9 mouse cellular contexts compared by ENCODE assay signal in genomic region chr6:99684899-99685298, GRCm38 (mm10). TPM values are rescaled to one million over a fixed set of nuclear protein-coding genes. Genes with fewer than 3 reads are reported as not detected.
DNase-seq lines count a peak whose midpoint lies in the region; ATAC-seq lines count a peak whose summit lies in the region.
"Had no signal": no experiment of that assay in that cellular context is flagged by ENCODE, and none has a peak within 500 bp of the region (broad histone marks: within the 10 kb centered on the region; RNA-seq: fewer than 3 reads in every experiment).

No protein-coding gene starts in this region.

- H3K4me3 ChIP-seq in hindbrain, embryonic 11.5 days (ENCODE audit: low read depth, low read length), result no peak overlapping the region
- no peak overlapping the region for H3K4me3 ChIP-seq in hindbrain, embryonic 10.5 days

- no peaks in the 10 kb centered on the region for H3K4me1 ChIP-seq in hindbrain, embryonic 11.5 days (replicated peaks; ENCODE audit: control insufficient read depth, insufficient read depth, low read length)
- H3K4me1 ChIP-seq in hindbrain, embryonic 10.5 days (replicated peaks), result no peaks in the 10 kb centered on the region

- 54% methylated on average over 5 of the region's 5 CpGs for WGBS in hindbrain, embryonic 11.5 days
- WGBS in hindbrain, embryonic 10.5 days, result 55% methylated on average over 5 of the region's 5 CpGs

- no peak for ATAC-seq in hindbrain, embryonic 11.5 days (ENCODE audit: low FRiP score)
- ATAC-seq in activated CD4-positive, CD25-positive, alpha-beta regulatory T cell, adult 4 months, result peak; percentile 99
- peak; percentile 88 for ATAC-seq in megakaryocyte, adult 5-6 weeks (ENCODE audit: poor library complexity, severe bottlenecking)
- ATAC-seq: forebrain, embryonic 14.5 days had no signal

- no peaks in the 10 kb centered on the region for H3K36me3 ChIP-seq in hindbrain, embryonic 11.5 days (ENCODE audit: control insufficient read depth, insufficient read depth, low read length)
- no peaks in the 10 kb centered on the region for H3K36me3 ChIP-seq in hindbrain, embryonic 10.5 days

- H3K9ac ChIP-seq in hindbrain, embryonic 11.5 days (ENCODE audit: low read depth, low read length), result no peak overlapping the region

- intact Hi-C loops in left cerebral cortex, postnatal 4 days (cut with DNase I), result no loop called here

- H3K9me3 ChIP-seq in hindbrain, embryonic 11.5 days (ENCODE audit: control insufficient read depth, low read length), result no peaks in the 10 kb centered on the region
- H3K9me3 ChIP-seq in hindbrain, embryonic 10.5 days, result no peaks in the 10 kb centered on the region

- no peaks in the 10 kb centered on the region for H3K27me3 ChIP-seq in hindbrain, embryonic 11.5 days (ENCODE audit: control insufficient read depth, insufficient read depth, low read length)
- H3K27me3 ChIP-seq in hindbrain, embryonic 10.5 days (ENCODE audit: insufficient read depth, poor library complexity, severe bottlenecking), result peaks cover 12% of the 10 kb centered on the region

- peak; percentile 52 for DNase-seq in hindbrain, embryonic 11.5 days (ENCODE audit: low spot score)
- no peak for DNase-seq in hindbrain, embryonic 10.5 days (ENCODE audit: low spot score)
- peak; percentile 35 to 42 for DNase-seq in B cell, adult 2 months
- no peak for DNase-seq in urinary bladder, postnatal 4 days (ENCODE audit: low spot score in 2 of 2)
- no peak for DNase-seq in adrenal gland, postnatal 36 days
- no peak for DNase-seq in left cerebral cortex, postnatal 4 days

- H3K27ac ChIP-seq in hindbrain, embryonic 11.5 days (ENCODE audit: low read depth, low read length), result no peak overlapping the region
- H3K27ac ChIP-seq in hindbrain, embryonic 10.5 days, result no peak overlapping the region

- no peak overlapping the region for H3K4me2 ChIP-seq in hindbrain, embryonic 11.5 days (replicated peaks; ENCODE audit: low read depth, low read length)

RNA-seq across cellular contexts. Expression of gene Gpr27, which starts 7.6 kb away (rescaled TPM):
- polyA plus RNA-seq in hindbrain, embryonic 11.5 days (2014; fragmentation: Nextera tagmentation; extraction: Ambion mirVana), result 2.5 and 3.7 TPM in 2 replicates
- polyA plus RNA-seq in hindbrain, embryonic 10.5 days (2016; fragmentation: Nextera tagmentation; extraction: Ambion mirVana), result 0.98 and 2.1 TPM in 2 replicates
- polyA plus RNA-seq in activated CD4-positive, CD25-positive, alpha-beta regulatory T cell, adult 4 months (2017; shearing (Covaris generic)), result not detected
- total RNA-seq in megakaryocyte, adult 5-6 weeks (2015), result 4.1 and 5.1 TPM in 2 replicates
- total RNA-seq in megakaryocyte, adult 5-6 weeks (2017), result 4.2 and 4.7 TPM in 2 replicates
- total RNA-seq in adrenal gland, postnatal 36 days (2021), result 1 to 10 TPM; 2.3 to 3.6 TPM
- 100 to 1,000 TPM; 101 to 104 TPM for total RNA-seq in left cerebral cortex, postnatal 4 days (2021)

RNA-seq across cellular contexts. Expression of gene Gm20696, which starts 18.3 kb away (rescaled TPM):
- 3.2 and 6.0 TPM in 2 replicates for polyA plus RNA-seq in hindbrain, embryonic 11.5 days (2014; fragmentation: Nextera tagmentation; extraction: Ambion mirVana)
- 3.0 and 3.2 TPM in 2 replicates for polyA plus RNA-seq in hindbrain, embryonic 10.5 days (2016; fragmentation: Nextera tagmentation; extraction: Ambion mirVana)
- 10 to 100 TPM; 11.9 to 13.1 TPM for polyA plus RNA-seq in activated CD4-positive, CD25-positive, alpha-beta regulatory T cell, adult 4 months (2017; shearing (Covaris generic))
- total RNA-seq in megakaryocyte, adult 5-6 weeks (2015), result 9.6 and 12.1 TPM in 2 replicates
- 4.4 and 4.8 TPM in 2 replicates for total RNA-seq in megakaryocyte, adult 5-6 weeks (2017)
- total RNA-seq in adrenal gland, postnatal 36 days (2021), result 1 to 10 TPM; 3.4 to 4.7 TPM
- 10 to 100 TPM; 11.2 to 15.9 TPM for total RNA-seq in left cerebral cortex, postnatal 4 days (2021)

RNA-seq across cellular contexts. Expression of gene Eif4e3, which starts 18.3 kb away (rescaled TPM):
- 15.1 and 16.3 TPM in 2 replicates for polyA plus RNA-seq in hindbrain, embryonic 11.5 days (2014; fragmentation: Nextera tagmentation; extraction: Ambion mirVana)
- 12.0 and 15.7 TPM in 2 replicates for polyA plus RNA-seq in hindbrain, embryonic 10.5 days (2016; fragmentation: Nextera tagmentation; extraction: Ambion mirVana)
- polyA plus RNA-seq in activated CD4-positive, CD25-positive, alpha-beta regulatory T cell, adult 4 months (2017; shearing (Covaris generic)), result 10 to 100 TPM; 33.8 to 35.1 TPM
- 48.3 and 53.0 TPM in 2 replicates for total RNA-seq in megakaryocyte, adult 5-6 weeks (2015)
- total RNA-seq in megakaryocyte, adult 5-6 weeks (2017), result 45.4 and 56.4 TPM in 2 replicates
- total RNA-seq in adrenal gland, postnatal 36 days (2021), result 10 to 100 TPM; 28.1 to 30.6 TPM
- total RNA-seq in left cerebral cortex, postnatal 4 days (2021), result 10 to 100 TPM; 13.9 to 16.0 TPM

RNA-seq across cellular contexts. Expression of gene Prok2, which starts 41.3 kb away (rescaled TPM):
- polyA plus RNA-seq in hindbrain, embryonic 11.5 days (2014; fragmentation: Nextera tagmentation; extraction: Ambion mirVana), result not detected in 2 replicates
- not detected in 2 replicates for polyA plus RNA-seq in hindbrain, embryonic 10.5 days (2016; fragmentation: Nextera tagmentation; extraction: Ambion mirVana)
- polyA plus RNA-seq in activated CD4-positive, CD25-positive, alpha-beta regulatory T cell, adult 4 months (2017; shearing (Covaris generic)), result not detected
- 4.7 and 6.3 TPM in 2 replicates for total RNA-seq in megakaryocyte, adult 5-6 weeks (2015)
- total RNA-seq in megakaryocyte, adult 5-6 weeks (2017), result 0.59 and 0.73 TPM in 2 replicates
- not detected for total RNA-seq in adrenal gland, postnatal 36 days (2021)
- 1 to 10 TPM in 1 of 2 experiments, under 1 TPM in 1; 0.78 to 2.7 TPM for total RNA-seq in left cerebral cortex, postnatal 4 days (2021)

Comparison
In these comparisons a context has a peak if more than half of its experiments do, and no peak if none do; other contexts are left out.
1. DNase-seq: peak in hindbrain, embryonic 11.5 days (single experiment) and B cell, adult 2 months (2 of 2); none in hindbrain, embryonic 10.5 days (single experiment), urinary bladder, postnatal 4 days (0 of 2), adrenal gland, postnatal 36 days (0 of 2) and left cerebral cortex, postnatal 4 days (single experiment).
2. RNA of gene Gpr27, which starts 7.6 kb away (total RNA-seq): 101 to 104 TPM in left cerebral cortex, postnatal 4 days; 4.1 to 5.1 TPM in megakaryocyte, adult 5-6 weeks and 2.3 to 3.6 TPM in adrenal gland, postnatal 36 days; every median in the first group is over 10 times any median in the second.